Mouse (Mus musculus) embryonic facial prominence, embryonic 14.5 days (tissue): ENCODE measurements at regions not wholly inside any gene's neighbourhood (a gene's known extent, or its start where the extent isn't known, plus 50 kb on each side); places are given as distances from the start of the nearest gene placed in this dataset.
"Not testable (repeated sequence)": the region's sequence is repeated elsewhere in the genome, so short reads cannot be mapped to it uniquely, and the experiment has no call there.

Experiments
- ATAC-seq: fragments of 200-750 bp; cut with Nextera tagmentation; 2 replicates; pipeline ENCODE4 v1.8.0; 2017; ENCODE audit warnings: low read depth, moderate number of reproducible peaks, moderate TSS enrichment
- DNase-seq: peaks from one replicate; pipeline ENCODE4 v3.0.0-alpha.2; 2015; ENCODE audit warnings: low spot score
- H3K27ac ChIP-seq: fragments of 300-500 bp; sonication (generic); replicated peaks from 2 replicates; pipeline ENCODE4 v1.5.1; 2014; ENCODE audit warnings: low read depth, mild to moderate bottlenecking, low read length, moderate library complexity
- H3K27me3 ChIP-seq: fragments of 300-500 bp; sonication (generic); replicated peaks from 2 replicates; pipeline ENCODE4 v1.6.1; 2014; ENCODE audit warnings: low read length; ENCODE audit not compliant: control insufficient read depth, insufficient read depth
- H3K36me3 ChIP-seq: fragments of 300-500 bp; sonication (generic); 2 replicates; pipeline ENCODE4 v1.6.1; 2014; ENCODE audit warnings: low read length, mixed read lengths; ENCODE audit not compliant: control insufficient read depth, insufficient read depth
- H3K4me1 ChIP-seq: fragments of 300-500 bp; sonication (generic); 2 replicates; pipeline ENCODE4 v1.6.1; 2014; ENCODE audit warnings: antibody characterized with exemption, low read length; ENCODE audit not compliant: control insufficient read depth, insufficient read depth
- H3K4me2 ChIP-seq: fragments of 300-500 bp; sonication (generic); 2 replicates; pipeline ENCODE4 v1.6.1; 2014; ENCODE audit warnings: low read depth, mild to moderate bottlenecking, low read length, moderate library complexity, mixed read lengths
- H3K4me3 ChIP-seq: fragments of 300-500 bp; sonication (generic); 2 replicates; pipeline ENCODE4 v1.5.1; 2014; ENCODE audit warnings: low read depth, mild to moderate bottlenecking, low read length
- H3K9ac ChIP-seq: fragments of 300-500 bp; sonication (generic); 2 replicates; pipeline ENCODE4 v1.6.1; 2014; ENCODE audit warnings: low read depth, mild to moderate bottlenecking, low read length, moderate library complexity, mixed read lengths
- H3K9me3 ChIP-seq: fragments of 300-500 bp; sonication (generic); 2 replicates; pipeline ENCODE4 v1.6.1; 2016; ENCODE audit warnings: low read length; ENCODE audit not compliant: control insufficient read depth
- WGBS: fragments of 180-500 bp; shearing (Covaris S2); extraction: QIAGEN DNeasy Blood & Tissue Kit; methylation state at CpG from one replicate; pipeline ENCODE4 v1.1.7; 2014; 5-methylcytosine and 5-hydroxymethylcytosine counted together

DNA sequence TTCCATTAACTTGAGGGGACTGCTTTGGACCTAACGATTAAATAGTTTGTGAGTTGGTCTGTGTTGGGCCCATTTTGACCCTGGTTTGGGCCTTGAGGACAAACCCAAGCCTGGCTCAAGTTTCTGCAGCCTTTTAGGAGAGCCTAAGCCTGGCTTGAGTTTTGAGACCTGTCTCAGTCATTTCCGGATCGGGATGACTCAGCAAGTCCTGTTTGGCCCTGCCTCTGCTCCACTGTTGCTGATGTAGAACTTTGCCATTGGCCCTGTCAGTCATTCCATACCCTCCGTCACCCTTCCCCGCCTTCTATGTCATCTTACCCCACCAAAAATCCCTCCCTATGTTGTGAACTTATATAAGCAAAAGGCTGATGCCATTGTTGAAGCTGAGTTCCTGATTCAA, 67.4 kb upstream of the Trim24 start:
- Histone ChIP-seq H3K27me3 (no peaks in the 10 kb centered on the region), H3K9me3 (peaks cover 13% of the 10 kb centered on the region; the same call in 1 of the 2 replicates), H3K27ac (no peak overlapping the region), H3K4me3 (no peak overlapping the region), H3K36me3 (no peaks in the 10 kb centered on the region), H3K4me2 (no peak overlapping the region), H3K4me1 (no peaks in the 10 kb centered on the region), H3K9ac (no peak overlapping the region)
- ATAC-seq (no peak), DNase-seq (no peak)
- WGBS, result 89% methylated on average over 5 of the region's 5 CpGs

DNA sequence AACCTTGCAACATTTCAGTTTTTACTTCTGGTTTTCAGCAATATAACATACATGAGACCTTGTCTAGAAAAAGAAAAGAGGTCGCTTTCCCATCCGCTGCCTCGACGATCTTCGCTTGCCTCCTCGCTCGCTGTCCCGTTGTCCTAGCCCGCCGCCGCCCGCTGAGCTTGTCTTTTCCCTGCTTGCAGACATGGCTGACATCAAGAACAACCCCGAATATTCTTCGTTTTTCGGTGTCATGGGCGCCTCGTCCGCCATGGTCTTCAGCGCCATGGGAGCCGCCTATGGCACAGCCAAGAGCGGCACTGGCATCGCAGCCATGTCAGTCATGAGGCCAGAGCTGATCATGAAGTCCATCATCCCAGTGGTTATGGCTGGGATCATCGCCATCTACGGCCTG, 64.7 kb upstream of the Trim24 start:
- WGBS, result 96% methylated on average over 22 of the region's 24 CpGs
- H3K27ac ChIP-seq, H3K9me3 ChIP-seq, ATAC-seq, H3K27me3 ChIP-seq, H3K4me2 ChIP-seq, H3K36me3 ChIP-seq, H3K4me3 ChIP-seq, H3K9ac ChIP-seq, H3K4me1 ChIP-seq, DNase-seq: not testable (repeated sequence)

DNA sequence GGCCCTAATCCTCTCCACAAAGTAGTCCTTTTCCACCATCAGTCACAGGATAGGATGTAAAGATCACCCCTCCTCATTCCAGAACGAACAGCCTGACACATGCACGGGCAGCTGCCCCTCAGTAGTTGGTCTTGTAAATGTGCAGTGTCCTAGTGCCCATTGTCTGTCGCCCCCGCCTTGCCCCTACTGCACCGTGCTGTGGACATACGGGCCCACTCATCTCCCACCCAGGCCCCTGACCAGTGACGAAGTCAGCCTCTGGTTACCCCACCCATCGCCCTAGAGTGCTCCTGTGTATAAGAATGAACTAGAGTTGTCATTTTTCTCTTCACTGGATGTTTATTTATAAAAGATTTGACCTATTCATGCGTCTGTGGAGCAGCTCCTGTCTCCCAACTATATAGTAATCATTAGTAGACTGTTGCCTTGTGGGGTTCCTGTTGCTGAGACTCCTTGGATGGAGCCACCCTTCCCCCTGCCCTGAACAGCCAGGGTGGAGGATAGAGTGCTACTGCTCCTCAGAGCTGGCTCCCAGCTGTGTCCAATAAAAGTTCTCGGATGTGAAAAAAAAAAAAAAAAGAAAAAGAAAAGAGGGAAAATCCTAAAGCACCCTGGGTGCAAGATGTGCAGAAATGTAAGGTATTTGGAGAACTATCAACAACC, 64.0 kb upstream of the Trim24 start:
- H3K27ac ChIP-seq, H3K9me3 ChIP-seq, H3K4me3 ChIP-seq, H3K27me3 ChIP-seq, ATAC-seq, H3K9ac ChIP-seq, H3K4me2 ChIP-seq, DNase-seq, H3K36me3 ChIP-seq, H3K4me1 ChIP-seq: not testable (repeated sequence)
- 75% methylated on average over 1 of the region's 10 CpGs for WGBS

DNA sequence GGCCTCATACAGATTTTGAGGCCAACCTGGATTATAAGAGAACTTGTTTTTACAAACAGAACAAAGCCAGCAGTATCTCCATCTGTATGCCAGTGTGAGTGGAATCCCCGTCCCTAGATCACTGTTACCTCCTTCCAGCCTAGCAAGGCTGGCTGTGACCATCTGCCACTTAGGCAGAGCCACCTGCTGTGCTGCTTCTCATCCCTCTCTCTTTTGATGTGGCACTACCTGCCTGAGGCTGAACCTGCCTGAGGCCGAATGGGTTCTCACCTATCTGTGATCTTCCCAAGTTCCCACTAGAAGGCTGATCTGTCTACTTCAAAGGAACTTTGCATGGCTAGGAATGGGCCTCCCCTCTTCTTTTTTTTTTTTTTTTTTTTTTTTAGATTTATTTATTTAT, 55.4 kb upstream of the Trim24 start:
- 63% methylated on average over 2 of the region's 2 CpGs for WGBS
- not testable (repeated sequence) for H3K27ac ChIP-seq, DNase-seq, H3K4me3 ChIP-seq, H3K4me1 ChIP-seq, H3K9ac ChIP-seq, H3K36me3 ChIP-seq, H3K27me3 ChIP-seq, H3K9me3 ChIP-seq, ATAC-seq, H3K4me2 ChIP-seq
